Mouse (Mus musculus) MEL (cell line): ENCODE results near the gene Rfxank. TPM values are rescaled to one million over a fixed set of nuclear protein-coding genes. Genes with fewer than 3 reads are reported as not detected.

Experiments used
- DNase-seq: peaks from one replicate; pipeline ENCODE4 v3.0.0; 2011; ENCODE audit warnings: low read depth, low spot score
- H3K27ac ChIP-seq: 2 replicates; pipeline ENCODE4 v1.5.1; 2012; ENCODE audit warnings: low read depth, mild to moderate bottlenecking, control low read depth, low read length, moderate library complexity; ENCODE audit not compliant: control insufficient read depth
- H3K27me3 ChIP-seq, 2 experiments: fragments of 150-350 bp in 1 of 2; sonication (generic) in 1 of 2; 2 replicates each; pipeline ENCODE4 v1.6.1; 2012; ENCODE audit warnings: low read length in 2 of 2, mild to moderate bottlenecking in 2 of 2, improper control_type of control experiment in 1 of 2, moderate library complexity in 1 of 2; ENCODE audit not compliant: insufficient read depth in 2 of 2, control insufficient read depth in 1 of 2
- H3K36me3 ChIP-seq, 2 experiments: 2 replicates each; pipeline ENCODE4 v1.6.1; 2012 to 2014; ENCODE audit warnings: low read length in 2 of 2, improper control_type of control experiment in 1 of 2, inconsistent platforms in 1 of 2, mild to moderate bottlenecking in 1 of 2; ENCODE audit not compliant: insufficient read depth in 2 of 2, control insufficient read depth in 1 of 2
- H3K4me1 ChIP-seq, 2 experiments: fragments of 150-350 bp in 1 of 2; sonication (generic) in 1 of 2; 2 replicates each; pipeline ENCODE4 v1.6.1; 2012; ENCODE audit warnings: low read length in 2 of 2, improper control_type of control experiment in 1 of 2, mild to moderate bottlenecking in 1 of 2; ENCODE audit not compliant: insufficient read depth in 2 of 2, control insufficient read depth in 1 of 2
- H3K4me3 ChIP-seq, 2 experiments: fragments of 150-350 bp in 1 of 2; sonication (generic) in 1 of 2; 2 replicates each; pipeline ENCODE4 v1.5.1; 2012; ENCODE audit warnings: low read depth in 2 of 2, low read length in 2 of 2, mild to moderate bottlenecking in 2 of 2, moderate library complexity in 2 of 2, control low read depth in 1 of 2, improper control_type of control experiment in 1 of 2; ENCODE audit not compliant: control insufficient read depth in 1 of 2, insufficient read depth in 1 of 2
- H3K79me2 ChIP-seq: 2 replicates; pipeline ENCODE4 v1.6.1; 2012; ENCODE audit warnings: mild to moderate bottlenecking, low read length, moderate library complexity; ENCODE audit not compliant: control insufficient read depth, poor library complexity, insufficient read depth
- H3K9ac ChIP-seq: 2 replicates; pipeline ENCODE4 v1.6.1; 2012; ENCODE audit warnings: low read depth, mild to moderate bottlenecking, control low read depth, low read length, moderate library complexity; ENCODE audit not compliant: control insufficient read depth, poor library complexity, severe bottlenecking
- H3K9me3 ChIP-seq: fragments of 150-350 bp; sonication (generic); replicated peaks from 2 replicates; pipeline ENCODE4 v1.6.1; 2012; ENCODE audit warnings: mild to moderate bottlenecking, low read length, improper control_type of control experiment, moderate library complexity; ENCODE audit not compliant: insufficient read depth
- CHD1 ChIP-seq: IDR thresholded peaks from 2 replicates; pipeline ENCODE4 v1.6.1; 2012; ENCODE audit warnings: low read depth, mild to moderate bottlenecking, inconsistent platforms, low read length, improper control_type of control experiment
- CTCF ChIP-seq, 3 experiments: IDR thresholded peaks in 2 of 3; conservative IDR thresholded peaks in 1 of 3; 2 replicates each; pipeline ENCODE4 v1.5.1; 2011 to 2012; ENCODE audit warnings: low read length in 3 of 3, low read depth in 2 of 3, mild to moderate bottlenecking in 2 of 3, improper control_type of control experiment in 1 of 3, inconsistent platforms in 1 of 3, mixed read lengths in 1 of 3, moderate library complexity in 1 of 3; ENCODE audit not compliant: control insufficient read depth in 1 of 3, insufficient read depth in 1 of 3, poor library complexity in 1 of 3, severe bottlenecking in 1 of 3
- ETS1 ChIP-seq: IDR thresholded peaks from 2 replicates; pipeline ENCODE4 v1.6.1; 2012; ENCODE audit warnings: low read depth, mild to moderate bottlenecking, inconsistent platforms, low read length, improper control_type of control experiment, moderate library complexity
- MAX ChIP-seq: IDR thresholded peaks from 2 replicates; pipeline ENCODE4 v1.6.1; 2011; ENCODE audit warnings: low read length, improper control_type of control experiment
- MAZ ChIP-seq: IDR thresholded peaks from 2 replicates; pipeline ENCODE4 v1.6.1; 2012; ENCODE audit warnings: low read depth, mild to moderate bottlenecking, inconsistent platforms, low read length, improper control_type of control experiment
- MEF2A ChIP-seq: IDR thresholded peaks from 2 replicates; pipeline ENCODE4 v1.6.1; 2014; ENCODE audit warnings: low read depth, mild to moderate bottlenecking, inconsistent platforms, low read length, improper control_type of control experiment; ENCODE audit not compliant: poor library complexity, insufficient replicate concordance, severe bottlenecking; ENCODE audit errors: extremely low read depth
- MYC ChIP-seq: IDR thresholded peaks from 2 replicates; pipeline ENCODE4 v1.6.1; 2011; ENCODE audit warnings: low read depth, mild to moderate bottlenecking, low read length, improper control_type of control experiment, moderate library complexity
- POLR2A ChIP-seq, 2 experiments: IDR thresholded peaks; 2 replicates each; pipeline ENCODE4 v1.6.1; 2011 to 2012; ENCODE audit warnings: low read length in 2 of 2, mild to moderate bottlenecking in 2 of 2, control low read depth in 1 of 2, improper control_type of control experiment in 1 of 2, low read depth in 1 of 2, moderate library complexity in 1 of 2; ENCODE audit not compliant: control insufficient read depth in 1 of 2, insufficient read depth in 1 of 2, poor library complexity in 1 of 2
- RAD21 ChIP-seq: IDR thresholded peaks from 2 replicates; pipeline ENCODE4 v1.6.1; 2011; ENCODE audit warnings: mild to moderate bottlenecking, low read depth, low read length, improper control_type of control experiment
- SIN3A ChIP-seq: IDR thresholded peaks from 2 replicates; pipeline ENCODE4 v1.6.1; 2012; ENCODE audit warnings: low read length, improper control_type of control experiment, inconsistent platforms
- SMC3 ChIP-seq: IDR thresholded peaks from 2 replicates; pipeline ENCODE4 v1.6.1; 2011; ENCODE audit warnings: low read depth, low read length, improper control_type of control experiment
- TCF12 ChIP-seq: IDR thresholded peaks from 2 replicates; pipeline ENCODE4 v1.6.1; 2014; ENCODE audit warnings: low read depth, mild to moderate bottlenecking, inconsistent platforms, low read length, improper control_type of control experiment, moderate library complexity
- UBTF ChIP-seq: IDR thresholded peaks from 2 replicates; pipeline ENCODE4 v1.6.1; 2012; ENCODE audit warnings: low read depth, mild to moderate bottlenecking, inconsistent platforms, low read length, improper control_type of control experiment, moderate library complexity, borderline replicate concordance; ENCODE audit not compliant: insufficient read depth
- USF1 ChIP-seq: IDR thresholded peaks from 2 replicates; pipeline ENCODE4 v1.6.1; 2014; ENCODE audit warnings: low read depth, mild to moderate bottlenecking, inconsistent platforms, low read length, improper control_type of control experiment, moderate library complexity
- ZC3H11A ChIP-seq: IDR thresholded peaks from 2 replicates; pipeline ENCODE4 v1.6.1; 2012; ENCODE audit warnings: low read depth, mild to moderate bottlenecking, inconsistent platforms, low read length, improper control_type of control experiment
- polyA plus RNA-seq, 2 experiments: library from polyadenylated mRNA; stranded (reverse) in 1 of 2; unstranded in 1 of 2; fragments of >175 nt in 1 of 2; fragments of >200 nt in 1 of 2; gene quantifications; 2 replicates each; pipeline versions ENCODE4 v1.2.1 to v1.2.4; 2012; ENCODE audit warnings: low replicate concordance in 2 of 2, low read depth in 1 of 2; ENCODE audit not compliant: insufficient read length in 2 of 2, insufficient read depth in 1 of 2, missing spikeins in 1 of 2
- total RNA-seq: library from RNA; depleted of rRNA; stranded (reverse); fragments of 300-350 nt; gene quantifications from 2 replicates; pipeline ENCODE4 v1.2.3, GENCODE M21; 2012

Rfxank gene
- total and polyA plus RNA-seq, 3 experiments: 5.0 to 7.2 TPM; not detected in 1

- Histone ChIP-seq H3K9me3 (no peaks in the 10 kb centered on the region), H3K4me3 (no peak overlapping the region), H3K79me2 (no peaks in the 10 kb centered on the region), H3K36me3 (no peaks in the 10 kb centered on the region), H3K4me1 (no peaks in the 10 kb centered on the region), H3K27ac (no peak overlapping the region), H3K27me3 (no peaks in the 10 kb centered on the region), H3K9ac (no peak overlapping the region)
- DNase-seq: no peak
- TF ChIP-seq USF1: no peak
- TF ChIP-seq SMC3: no peak
- TF ChIP-seq POLR2A (IDR thresholded peaks at IDR 0.05; ENCODE audit: control insufficient read depth in 1 of 2, insufficient read depth in 1 of 2, low read depth in 1 of 2, low read length in 2 of 2, poor library complexity in 1 of 2): no peak
- TF ChIP-seq MAZ: no peak
- TF ChIP-seq UBTF: no peak
- no peak for TF ChIP-seq MAX
- TF ChIP-seq TCF12: no peak
- TF ChIP-seq SIN3A: no peak
- no peak for TF ChIP-seq MYC
- no peak for TF ChIP-seq ZC3H11A
- TF ChIP-seq CHD1: no peak
- TF ChIP-seq ETS1: no peak
- TF ChIP-seq MEF2A: no peak
These were observed 49.5 kb downstream of the Rfxank start for GRCm38 (mm10) chr8:70089296-70089960.

- Histone ChIP-seq H3K36me3 (no peaks in the 10 kb centered on the region), H3K9me3 (no peaks in the 10 kb centered on the region), H3K27ac (no peak overlapping the region)
- no peak for DNase-seq
- TF ChIP-seq SMC3: peak; percentile 27
- TF ChIP-seq CTCF (IDR thresholded peaks at IDR 0.05 in 2 of 3, conservative IDR thresholded peaks at IDR 0.05 in 1 of 3; ENCODE audit: control insufficient read depth in 1 of 3, insufficient read depth in 1 of 3, low read depth in 2 of 3, low read length in 3 of 3, poor library complexity in 1 of 3, severe bottlenecking in 1 of 3): peak in 2 of 3 experiments; percentile 22 to 37; a peak in 3 of 6 replicates
- TF ChIP-seq RAD21: peak; percentile 16
- no peak for TF ChIP-seq ETS1
- TF ChIP-seq CHD1: no peak
- TF ChIP-seq, all 39 proteins: peak for 3
- no peaks in the 10 kb centered on the region for H3K79me2 ChIP-seq
- no peaks in the 10 kb centered on the region for H3K27me3 ChIP-seq
- no peaks in the 10 kb centered on the region for H3K4me1 ChIP-seq
- no peak overlapping the region for H3K4me3 ChIP-seq
- H3K9ac ChIP-seq: no peak overlapping the region
These were observed 50.9 kb downstream of the Rfxank start for GRCm38 (mm10) chr8:70087836-70088650.
